Mouse (Mus musculus) embryonic facial prominence, embryonic 14.5 days (tissue): Measurements from ENCODE around the gene Gm15262. TPM values are rescaled to one million over a fixed set of nuclear protein-coding genes. Genes with fewer than 3 reads are reported as not detected.

Experiments
- ATAC-seq: fragments of 200-750 bp; cut with Nextera tagmentation; 2 replicates; pipeline ENCODE4 v1.8.0; 2017; ENCODE audit warnings: low read depth, moderate number of reproducible peaks, moderate TSS enrichment
- DNase-seq: peaks from one replicate; pipeline ENCODE4 v3.0.0-alpha.2; 2015; ENCODE audit warnings: low spot score
- H3K27ac ChIP-seq: fragments of 300-500 bp; sonication (generic); replicated peaks from 2 replicates; pipeline ENCODE4 v1.5.1; 2014; ENCODE audit warnings: low read depth, mild to moderate bottlenecking, low read length, moderate library complexity
- H3K27me3 ChIP-seq: fragments of 300-500 bp; sonication (generic); replicated peaks from 2 replicates; pipeline ENCODE4 v1.6.1; 2014; ENCODE audit warnings: low read length; ENCODE audit not compliant: control insufficient read depth, insufficient read depth
- H3K36me3 ChIP-seq: fragments of 300-500 bp; sonication (generic); 2 replicates; pipeline ENCODE4 v1.6.1; 2014; ENCODE audit warnings: low read length, mixed read lengths; ENCODE audit not compliant: control insufficient read depth, insufficient read depth
- H3K4me1 ChIP-seq: fragments of 300-500 bp; sonication (generic); 2 replicates; pipeline ENCODE4 v1.6.1; 2014; ENCODE audit warnings: antibody characterized with exemption, low read length; ENCODE audit not compliant: control insufficient read depth, insufficient read depth
- H3K4me2 ChIP-seq: fragments of 300-500 bp; sonication (generic); 2 replicates; pipeline ENCODE4 v1.6.1; 2014; ENCODE audit warnings: low read depth, mild to moderate bottlenecking, low read length, moderate library complexity, mixed read lengths
- H3K4me3 ChIP-seq: fragments of 300-500 bp; sonication (generic); 2 replicates; pipeline ENCODE4 v1.5.1; 2014; ENCODE audit warnings: low read depth, mild to moderate bottlenecking, low read length
- H3K9ac ChIP-seq: fragments of 300-500 bp; sonication (generic); 2 replicates; pipeline ENCODE4 v1.6.1; 2014; ENCODE audit warnings: low read depth, mild to moderate bottlenecking, low read length, moderate library complexity, mixed read lengths
- H3K9me3 ChIP-seq: fragments of 300-500 bp; sonication (generic); 2 replicates; pipeline ENCODE4 v1.6.1; 2016; ENCODE audit warnings: low read length; ENCODE audit not compliant: control insufficient read depth
- WGBS: fragments of 180-500 bp; shearing (Covaris S2); extraction: QIAGEN DNeasy Blood & Tissue Kit; methylation state at CpG from one replicate; pipeline ENCODE4 v1.1.7; 2014; 5-methylcytosine and 5-hydroxymethylcytosine counted together
- polyA plus RNA-seq: library from polyadenylated mRNA; unstranded; fragments of >200 nt; fragmentation: Nextera tagmentation; extraction: Ambion mirVana; gene quantifications from 2 replicates; pipeline ENCODE4 v1.2.1, GENCODE M21; 2014

Gene Gm15262
- polyA plus RNA-seq, 1 experiment from 2014 or later: 0.07 TPM

GRCm38 (mm10) chrX:161411151-161411550 is 123.9 kb downstream of the Gm15262 start:
- no peaks in the 10 kb centered on the region; the same call in 1 of the 2 replicates for H3K27me3 ChIP-seq
- 67% methylated on average over 1 of the region's 1 CpGs for WGBS

More at GRCm38 (mm10) chrX:161411151-161411550, 123.9 kb downstream of the Gm15262 start:
- no peak overlapping the region for H3K4me3 ChIP-seq
- H3K36me3 ChIP-seq: no peaks in the 10 kb centered on the region
- no peak overlapping the region for H3K9ac ChIP-seq
- H3K27ac ChIP-seq: no peak overlapping the region
- ATAC-seq (no peak), DNase-seq (no peak)
- H3K9me3 ChIP-seq: no peaks in the 10 kb centered on the region
- no peaks in the 10 kb centered on the region for H3K4me1 ChIP-seq
- no peak overlapping the region for H3K4me2 ChIP-seq

Other genes starting within 250 kb of the Gm15262 start
- 5.7 and 7.5 TPM in 2 replicates for gene Scml2, start 170.3 kb upstream of the Gm15262 start, polyA plus RNA-seq